Comparison of ENCODE assay signal across 8 mouse cellular contexts in genomic region chr9:85328259-85328658, GRCm38 (mm10). TPM values are rescaled to one million over a fixed set of nuclear protein-coding genes. Genes with fewer than 3 reads are reported as not detected.
A peak's percentile ranks its signal among the peaks of the same experiment; 100 is the strongest.
DNase-seq lines count a peak whose midpoint lies in the region; ATAC-seq and TF ChIP-seq lines count a peak whose summit lies in the region.

No protein-coding gene starts in this region.

- peak; percentile 48 for ATAC-seq in Patski
- peak; percentile 61 for ATAC-seq in hindbrain, embryonic 15.5 days (ENCODE audit: low FRiP score, low read depth)

- H3K9ac ChIP-seq in hindbrain, embryonic 15.5 days: peak overlapping the region; percentile 49

- POLR2A ChIA-PET in Patski (lab: Charles Lee): no interaction called here

- peak overlapping the region; percentile 59 for H3K4me3 ChIP-seq in hindbrain, embryonic 15.5 days

- peak; percentile 47 for DNase-seq in Patski (ENCODE audit: low read depth, low spot score)
- peak; percentile 68 to 71 for DNase-seq in cerebellum, postnatal 36 days
- peak; percentile 81 to 84 for DNase-seq in frontal cortex, postnatal 36 days (ENCODE audit: low spot score in 2 of 2)
- DNase-seq in left cerebral cortex, adult 11 months (ENCODE audit: low spot score): peak; percentile 70
- peak; percentile 92 for DNase-seq in lung, postnatal 36 days
- peak; percentile 90 for DNase-seq in retina, postnatal 1 day
- peak; percentile 83 to 91 for DNase-seq in urinary bladder, adult 18-20 months (ENCODE audit: low spot score in 2 of 2)

- H3K27me3 ChIP-seq in Patski: no peaks in the 10 kb centered on the region
- H3K27me3 ChIP-seq in hindbrain, embryonic 15.5 days: no peaks in the 10 kb centered on the region

- 2% methylated on average over 16 of the region's 16 CpGs for WGBS in hindbrain, embryonic 15.5 days

- peak overlapping the region; percentile 84 for H3K4me2 ChIP-seq in hindbrain, embryonic 15.5 days

- no peaks in the 10 kb centered on the region for H3K9me3 ChIP-seq in hindbrain, embryonic 15.5 days

- peaks cover 14% of the 10 kb centered on the region for H3K4me1 ChIP-seq in hindbrain, embryonic 15.5 days (replicated peaks)

- in situ Hi-C loops in Patski (cut with MboI; ENCODE audit: low pct_unique_long_range_greater_than_20kb): loop anchor here (5.0 to 25.0 kb wide), 4 partner anchors 863 to 1366 kb away; no protein-coding TSS in a partner anchor

- TF ChIP-seq CTCF in Patski (IDR thresholded peaks at IDR 0.05): peak; percentile 97

- H3K36me3 ChIP-seq in hindbrain, embryonic 15.5 days: no peaks in the 10 kb centered on the region

- CTCF ChIA-PET in Patski (lab: Charles Lee): interaction anchor here (0.9 to 3.9 kb wide), 8 partner anchors 10 to 1372 kb away, joined by 3 to 18 read pairs (median 4); no protein-coding TSS in a partner anchor

- H3K27ac ChIP-seq in hindbrain, embryonic 15.5 days (replicated peaks): peak overlapping the region; percentile 70

RNA-seq across cellular contexts. Expression of gene Tent5a, which starts 1.1 kb away (rescaled TPM):
- 1.5 TPM for polyA plus RNA-seq in Patski (2021)
- polyA plus RNA-seq in hindbrain, embryonic 15.5 days (2015; fragmentation: Nextera tagmentation; extraction: Ambion mirVana): 5.8 and 6.3 TPM in 2 replicates

RNA-seq across cellular contexts. Expression of gene Gm11114, which starts 15.7 kb away (rescaled TPM):
- polyA plus RNA-seq in Patski (2021): not detected
- polyA plus RNA-seq in hindbrain, embryonic 15.5 days (2015; fragmentation: Nextera tagmentation; extraction: Ambion mirVana): not detected in 2 replicates

Comparison
In these comparisons a context has a peak if more than half of its experiments do, and no peak if none do; other contexts are left out.
1. Peak in every context shown above with its lines: DNase-seq, ATAC-seq, H3K4me3 ChIP-seq and H3K27ac ChIP-seq.